Mouse (Mus musculus): ENCODE measurements around the gene Crybg1. TPM values are rescaled to one million over a fixed set of nuclear protein-coding genes. Genes with fewer than 3 reads are reported as not detected.
A peak's percentile ranks its signal among the peaks of the same experiment; 100 is the strongest.

Crybg1 gene
- total RNA-seq, 1 experiment from 2014 or later = 43.2 TPM

GRCm38 (mm10) chr10:44020141-44020540 is 128.5 kb downstream of the Crybg1 start:
- ATAC-seq (replicated peaks; ENCODE audit: insufficient number of reproducible peaks, low FRiP score, low TSS enrichment, poor library complexity, severe bottlenecking) = no peak

- no peak for ATAC-seq (replicated peaks; ENCODE audit: insufficient number of reproducible peaks, low FRiP score, low TSS enrichment, poor library complexity, severe bottlenecking)
Measured at GRCm38 (mm10) chr10:44018562-44018961, 130.1 kb downstream of the Crybg1 start.

GRCm38 (mm10) chr10:44015631-44016030 is 133.0 kb downstream of the Crybg1 start:
- no peak for ATAC-seq (replicated peaks; ENCODE audit: insufficient number of reproducible peaks, low FRiP score, low TSS enrichment, poor library complexity, severe bottlenecking)

- no peak for ATAC-seq (replicated peaks; ENCODE audit: insufficient number of reproducible peaks, low FRiP score, low TSS enrichment, poor library complexity, severe bottlenecking)
Measured at GRCm38 (mm10) chr10:44013885-44014284, 134.8 kb downstream of the Crybg1 start.

- ATAC-seq (replicated peaks; ENCODE audit: insufficient number of reproducible peaks, low FRiP score, low TSS enrichment, poor library complexity, severe bottlenecking) = peak; percentile 76
Measured at GRCm38 (mm10) chr10:44011408-44011807, 137.2 kb downstream of the Crybg1 start.

GRCm38 (mm10) chr10:44008808-44009207 is 139.8 kb downstream of the Crybg1 start:
- ATAC-seq (replicated peaks; ENCODE audit: insufficient number of reproducible peaks, low FRiP score, low TSS enrichment, poor library complexity, severe bottlenecking) = no peak

- no peak for ATAC-seq (replicated peaks; ENCODE audit: insufficient number of reproducible peaks, low FRiP score, low TSS enrichment, poor library complexity, severe bottlenecking)
Measured at GRCm38 (mm10) chr10:44006815-44007214, 141.8 kb downstream of the Crybg1 start.

GRCm38 (mm10) chr10:44005677-44006641 is 142.7 kb downstream of the Crybg1 start:
- ATAC-seq (replicated peaks; ENCODE audit: insufficient number of reproducible peaks, low FRiP score, low TSS enrichment, poor library complexity, severe bottlenecking) = no peak

GRCm38 (mm10) chr10:44004221-44004751 is 144.4 kb downstream of the Crybg1 start:
- no peak for ATAC-seq (replicated peaks; ENCODE audit: insufficient number of reproducible peaks, low FRiP score, low TSS enrichment, poor library complexity, severe bottlenecking)

- ATAC-seq (replicated peaks; ENCODE audit: insufficient number of reproducible peaks, low FRiP score, low TSS enrichment, poor library complexity, severe bottlenecking) = peak; percentile 84
Measured at GRCm38 (mm10) chr10:44003551-44004151, 145.0 kb downstream of the Crybg1 start.

- ATAC-seq (replicated peaks; ENCODE audit: insufficient number of reproducible peaks, low FRiP score, low TSS enrichment, poor library complexity, severe bottlenecking) = no peak
Measured at GRCm38 (mm10) chr10:44002995-44003524, 145.6 kb downstream of the Crybg1 start.

- no peak for ATAC-seq (replicated peaks; ENCODE audit: insufficient number of reproducible peaks, low FRiP score, low TSS enrichment, poor library complexity, severe bottlenecking)
Measured at GRCm38 (mm10) chr10:44002004-44002940, 146.4 kb downstream of the Crybg1 start.

GRCm38 (mm10) chr10:44000156-44000865 is 148.3 kb downstream of the Crybg1 start:
- ATAC-seq (replicated peaks; ENCODE audit: insufficient number of reproducible peaks, low FRiP score, low TSS enrichment, poor library complexity, severe bottlenecking) = no peak

GRCm38 (mm10) chr10:43998503-43999082 is 150.1 kb downstream of the Crybg1 start:
- ATAC-seq (replicated peaks; ENCODE audit: insufficient number of reproducible peaks, low FRiP score, low TSS enrichment, poor library complexity, severe bottlenecking) = peak; percentile 49

- ATAC-seq (replicated peaks; ENCODE audit: insufficient number of reproducible peaks, low FRiP score, low TSS enrichment, poor library complexity, severe bottlenecking) = 0 out of 2 replicates have a peak, but pooled peaks have one; percentile 6
Measured at GRCm38 (mm10) chr10:43998023-43998422, 150.6 kb downstream of the Crybg1 start.

GRCm38 (mm10) chr10:43997276-43997675 is 151.4 kb downstream of the Crybg1 start:
- ATAC-seq (replicated peaks; ENCODE audit: insufficient number of reproducible peaks, low FRiP score, low TSS enrichment, poor library complexity, severe bottlenecking) = peak; percentile 36

- ATAC-seq (replicated peaks; ENCODE audit: insufficient number of reproducible peaks, low FRiP score, low TSS enrichment, poor library complexity, severe bottlenecking) = peak; percentile 68
Measured at GRCm38 (mm10) chr10:43995858-43996650, 152.6 kb downstream of the Crybg1 start.

Measured in monocyte, adult 5-6 weeks (primary cell).